ENCODE assay signal across 31 mouse cellular contexts in genomic region chr3:107686276-107686977, GRCm38 (mm10). TPM values are rescaled to one million over a fixed set of nuclear protein-coding genes. Genes with fewer than 3 reads are reported as not detected.
A peak's percentile ranks its signal among the peaks of the same experiment; 100 is the strongest.
DNase-seq lines count a peak whose midpoint lies in the region; ATAC-seq and TF ChIP-seq lines count a peak whose summit lies in the region.
"Had no signal": no experiment of that assay in that cellular context is flagged by ENCODE, and none has a peak within 500 bp of the region (broad histone marks: within the 10 kb centered on the region; RNA-seq: fewer than 3 reads in every experiment).

No protein-coding gene starts in this region.

- TF ChIP-seq CTCF in liver, postnatal 0 days (IDR thresholded peaks at IDR 0.05; ENCODE audit: low read depth) = no peak

- H3K4me3 ChIP-seq in liver, postnatal 0 days (ENCODE audit: low read depth, low read length) = no peak overlapping the region
- H3K4me3 ChIP-seq: embryonic facial prominence, embryonic 10.5 days; forebrain, embryonic 10.5 days; heart, embryonic 15.5 days; midbrain, embryonic 12.5 days; stomach, embryonic 15.5 days had no signal

- DNase-seq in frontal cortex, postnatal 25 days (ENCODE audit: low spot score in 2 of 2) = no peak
- DNase-seq in liver, postnatal 0 days = no peak
- no peak for DNase-seq in liver
- no peak for DNase-seq in spleen, postnatal 14 days (ENCODE audit: low spot score in 2 of 2)
- DNase-seq in left cerebral cortex, postnatal 4 days = no peak
- DNase-seq: adrenal gland, postnatal 14 days; cerebellum, adult 11 months; cerebellum, postnatal 10 days; heart, postnatal 36 days; kidney, adult 8-10 months; kidney, postnatal 10 days; lung, adult 18-20 months; lung, postnatal 10 days; thymus, postnatal 25 days had no signal

- ATAC-seq in frontal cortex, adult (ENCODE audit: low TSS enrichment) = peak; percentile 68
- ATAC-seq in liver, postnatal 0 days = peak; percentile 48; the same call in 1 of the 2 replicates
- peak; percentile 71 for ATAC-seq in granulocyte monocyte progenitor cell, adult 5-6 weeks (replicated peaks; ENCODE audit: poor library complexity, severe bottlenecking)
- ATAC-seq: forebrain, embryonic 16.5 days had no signal

- no peak overlapping the region for H3K9ac ChIP-seq in liver, postnatal 0 days (replicated peaks)
- H3K9ac ChIP-seq: heart, embryonic 15.5 days; hindbrain, embryonic 14.5 days; midbrain, embryonic 12.5 days; stomach, embryonic 15.5 days had no signal

- 67% methylated on average over 3 of the region's 3 CpGs for WGBS in liver, postnatal 0 days (ENCODE audit: insufficient replicate concordance)

- no peaks in the 10 kb centered on the region for H3K27me3 ChIP-seq in liver, postnatal 0 days (ENCODE audit: insufficient read depth, low read length)
- H3K27me3 ChIP-seq: heart, embryonic 15.5 days; midbrain, embryonic 12.5 days; stomach, embryonic 15.5 days had no signal

- H3K36me3 ChIP-seq in liver, postnatal 0 days (replicated peaks; ENCODE audit: insufficient read depth, low read length) = no peaks in the 10 kb centered on the region
- H3K36me3 ChIP-seq: embryonic facial prominence, embryonic 10.5 days; heart, embryonic 15.5 days; midbrain, embryonic 12.5 days; stomach, embryonic 15.5 days had no signal

- H3K4me1 ChIP-seq in liver, postnatal 0 days (ENCODE audit: insufficient read depth) = peaks cover 28% of the 10 kb centered on the region

- no peak for TF ChIP-seq EP300 in liver, postnatal 0 days (IDR thresholded peaks at IDR 0.05; ENCODE audit: low read depth)

- intact Hi-C loops in left cerebral cortex, postnatal 4 days (cut with DNase I) = no loop called here

- peak overlapping the region; percentile 55 for H3K27ac ChIP-seq in liver, postnatal 0 days (ENCODE audit: low read depth)
- H3K27ac ChIP-seq: embryonic facial prominence, embryonic 10.5 days; forebrain, embryonic 10.5 days; heart, embryonic 15.5 days; hindbrain, embryonic 14.5 days; midbrain, embryonic 12.5 days; stomach, embryonic 15.5 days had no signal

- peak overlapping the region; percentile 44 for H3K4me2 ChIP-seq in liver, postnatal 0 days (ENCODE audit: low read depth, low read length)
- H3K4me2 ChIP-seq: heart, embryonic 15.5 days; hindbrain, embryonic 14.5 days; midbrain, embryonic 12.5 days; stomach, embryonic 15.5 days had no signal

- no peaks in the 10 kb centered on the region for H3K9me3 ChIP-seq in liver, postnatal 0 days (ENCODE audit: low read length)
- H3K9me3 ChIP-seq: embryonic facial prominence, embryonic 10.5 days; forebrain, embryonic 10.5 days; heart, embryonic 15.5 days; midbrain, embryonic 12.5 days; stomach, embryonic 15.5 days had no signal

RNA-seq across cellular contexts. Expression of gene Ahcyl1, which starts 9.9 kb away (rescaled TPM):
- polyA plus RNA-seq in liver, postnatal 0 days (2015; fragmentation: Nextera tagmentation; extraction: Ambion mirVana) = 18.1 and 19.8 TPM in 2 replicates
- total RNA-seq in granulocyte monocyte progenitor cell, adult 5-6 weeks (2014; fragmentation: Nextera tagmentation) = 81.6 and 100 TPM in 2 replicates
- 67.8 and 68.2 TPM in 2 replicates for total RNA-seq in granulocyte monocyte progenitor cell, adult 5-6 weeks (2017)
- total RNA-seq in left cerebral cortex, postnatal 4 days (2021) = 100 to 1,000 TPM; 185 to 200 TPM

RNA-seq across cellular contexts. Expression of gene Strip1, which starts 54.9 kb away (rescaled TPM):
- polyA plus RNA-seq in liver, postnatal 0 days (2015; fragmentation: Nextera tagmentation; extraction: Ambion mirVana) = 6.6 and 7.0 TPM in 2 replicates
- total RNA-seq in granulocyte monocyte progenitor cell, adult 5-6 weeks (2014; fragmentation: Nextera tagmentation) = 18.6 and 20.1 TPM in 2 replicates
- total RNA-seq in granulocyte monocyte progenitor cell, adult 5-6 weeks (2017) = 19.5 and 21.9 TPM in 2 replicates
- 100 to 1,000 TPM; 114 to 120 TPM for total RNA-seq in left cerebral cortex, postnatal 4 days (2021)

RNA-seq across cellular contexts. Expression of gene Gm10961, which starts 55.3 kb away (rescaled TPM):
- not detected in 2 replicates for polyA plus RNA-seq in liver, postnatal 0 days (2015; fragmentation: Nextera tagmentation; extraction: Ambion mirVana)
- total RNA-seq in granulocyte monocyte progenitor cell, adult 5-6 weeks (2014; fragmentation: Nextera tagmentation) = not detected in 2 replicates
- not detected in 2 replicates for total RNA-seq in granulocyte monocyte progenitor cell, adult 5-6 weeks (2017)
- not detected for total RNA-seq in left cerebral cortex, postnatal 4 days (2021)
- total RNA-seq: adrenal gland, postnatal 14 days; gastrocnemius, postnatal 4 days; heart, postnatal 36 days; layer of hippocampus, postnatal 25 days; left cerebral cortex, postnatal 14 days; megakaryocyte, adult 5-6 weeks had no signal
- polyA plus RNA-seq: cortical plate, adult 2 months; embryonic facial prominence, embryonic 10.5 days; forebrain, embryonic 10.5 days; forebrain, embryonic 16.5 days; heart, embryonic 15.5 days; hindbrain, embryonic 14.5 days; intestine, embryonic 14.5 days; limb, embryonic 14.5 days; midbrain, embryonic 12.5 days; spleen, adult 2 months; stomach, embryonic 15.5 days had no signal

Comparison
In these comparisons a context has a peak if more than half of its experiments do, and no peak if none do; other contexts are left out.
1. RNA of gene Strip1, which starts 54.9 kb away (total RNA-seq): 114 to 120 TPM in left cerebral cortex, postnatal 4 days; 18.6 to 21.9 TPM in granulocyte monocyte progenitor cell, adult 5-6 weeks; every median in the first group is over 4 times any median in the second.
2. Peak in every context shown above with its lines, with median percentiles within 50 percentile points of each other: ATAC-seq.